Mouse (Mus musculus) testis, adult 2 months (tissue): ENCODE results near the gene Gpatch2. TPM values are rescaled to one million over a fixed set of nuclear protein-coding genes. Genes with fewer than 3 reads are reported as not detected.
A peak's percentile ranks its signal among the peaks of the same experiment; 100 is the strongest.

ENCODE experiments used
- H3K27ac ChIP-seq: fragments of 200-500 bp; 2 replicates; pipeline ENCODE4 v1.5.1; 2012; ENCODE audit warnings: low read depth, low read length; ENCODE audit not compliant: control insufficient read depth, insufficient read depth
- H3K27me3 ChIP-seq: fragments of 200-500 bp; 2 replicates; pipeline ENCODE4 v1.6.1; 2012; ENCODE audit warnings: mild to moderate bottlenecking, low read length, moderate library complexity; ENCODE audit not compliant: control insufficient read depth, insufficient read depth
- H3K36me3 ChIP-seq: fragments of 200-500 bp; 2 replicates; pipeline ENCODE4 v1.6.1; 2012; ENCODE audit warnings: mild to moderate bottlenecking, low read length; ENCODE audit not compliant: control insufficient read depth, insufficient read depth
- H3K4me1 ChIP-seq: fragments of 200-500 bp; 2 replicates; pipeline ENCODE4 v1.6.1; 2012; ENCODE audit warnings: low read length; ENCODE audit not compliant: control insufficient read depth, insufficient read depth
- H3K4me3 ChIP-seq: fragments of 200-500 bp; 2 replicates; pipeline ENCODE4 v1.5.1; 2012; ENCODE audit warnings: low read depth, mild to moderate bottlenecking, low read length, moderate library complexity, mixed read lengths; ENCODE audit not compliant: control insufficient read depth
- CTCF ChIP-seq: fragments of 200-500 bp; IDR thresholded peaks from 2 replicates; pipeline ENCODE4 v1.5.1; 2012; ENCODE audit warnings: low read depth, mild to moderate bottlenecking, inconsistent platforms, low read length, moderate library complexity; ENCODE audit not compliant: control insufficient read depth, insufficient read depth, insufficient replicate concordance
- POLR2A ChIP-seq: fragments of 200-500 bp; IDR thresholded peaks from 2 replicates; pipeline ENCODE4 v1.6.1; 2012; ENCODE audit warnings: low read depth, mild to moderate bottlenecking, inconsistent platforms, low read length, moderate library complexity; ENCODE audit not compliant: control insufficient read depth
- polyA plus RNA-seq: library from polyadenylated mRNA; depleted of rRNA; stranded (reverse); fragments of >200 nt; gene quantifications from 2 replicates; pipeline ENCODE4 v1.2.3, GENCODE M21; 2012

Gpatch2 gene
- polyA plus RNA-seq, 1 experiment: 31.9 TPM

DNA sequence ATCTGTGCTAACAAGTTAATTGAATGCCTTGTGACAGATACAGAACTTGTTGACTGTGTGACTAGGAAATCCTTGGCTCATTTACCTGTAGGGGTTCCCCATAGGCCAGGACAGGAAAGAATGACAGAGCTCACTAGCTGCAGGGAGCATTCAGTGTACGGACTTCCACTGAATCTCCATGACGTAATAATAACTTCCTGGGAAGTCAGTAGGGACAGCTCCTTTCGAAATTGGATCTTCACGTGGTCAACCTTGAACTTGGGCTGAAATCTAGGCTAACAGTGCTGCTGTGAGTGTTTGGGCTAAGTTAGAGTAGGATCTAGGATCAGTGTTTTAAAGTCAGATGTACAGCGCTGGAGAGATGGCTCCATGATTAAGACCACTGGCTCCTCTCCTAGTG is 29.4 kb downstream of the Gpatch2 start:
- Histone ChIP-seq H3K27me3 (no peaks in the 10 kb centered on the region), H3K36me3 (no peaks in the 10 kb centered on the region; the same call in 1 of the 2 replicates)
- no peak for TF ChIP-seq POLR2A
- TF ChIP-seq CTCF: no peak

DNA sequence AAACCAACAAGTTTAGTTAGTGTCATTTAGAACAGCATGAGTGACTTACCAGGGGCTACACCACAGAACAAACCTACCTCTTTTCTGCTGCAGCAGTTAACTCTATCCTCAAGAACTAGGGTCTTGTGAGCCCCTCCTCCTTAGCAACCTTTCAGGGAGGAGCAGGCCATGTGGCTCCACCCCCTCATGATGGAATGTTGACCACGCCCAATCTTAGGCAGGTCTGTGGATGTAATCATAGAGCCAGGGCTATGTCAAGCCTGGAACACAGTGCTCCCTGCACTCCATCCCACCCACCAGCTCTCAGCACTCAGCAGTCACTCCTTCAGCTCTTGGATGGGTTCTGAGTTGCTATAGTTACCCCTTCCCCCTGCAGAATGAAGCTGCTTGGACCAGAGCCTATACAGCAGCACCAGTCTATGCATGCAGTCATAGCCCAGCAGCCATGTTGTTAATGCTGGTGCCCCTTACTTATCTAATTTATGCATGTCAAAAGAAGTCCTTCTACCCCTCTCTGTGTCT is 35.5 kb downstream of the Gpatch2 start:
- peak; percentile 26; the same call in 1 of the 2 replicates for TF ChIP-seq POLR2A
- TF ChIP-seq CTCF: no peak
- Histone ChIP-seq H3K27me3 (no peaks in the 10 kb centered on the region), H3K27ac (no peak overlapping the region), H3K36me3 (no peaks in the 10 kb centered on the region; the same call in 1 of the 2 replicates), H3K4me1 (no peaks in the 10 kb centered on the region), H3K4me3 (no peak overlapping the region)

More for the DNA sequence above, 29.4 kb downstream of the Gpatch2 start:
- H3K4me1 ChIP-seq: no peaks in the 10 kb centered on the region
- H3K27ac ChIP-seq: no peak overlapping the region
- no peak overlapping the region for H3K4me3 ChIP-seq

DNA sequence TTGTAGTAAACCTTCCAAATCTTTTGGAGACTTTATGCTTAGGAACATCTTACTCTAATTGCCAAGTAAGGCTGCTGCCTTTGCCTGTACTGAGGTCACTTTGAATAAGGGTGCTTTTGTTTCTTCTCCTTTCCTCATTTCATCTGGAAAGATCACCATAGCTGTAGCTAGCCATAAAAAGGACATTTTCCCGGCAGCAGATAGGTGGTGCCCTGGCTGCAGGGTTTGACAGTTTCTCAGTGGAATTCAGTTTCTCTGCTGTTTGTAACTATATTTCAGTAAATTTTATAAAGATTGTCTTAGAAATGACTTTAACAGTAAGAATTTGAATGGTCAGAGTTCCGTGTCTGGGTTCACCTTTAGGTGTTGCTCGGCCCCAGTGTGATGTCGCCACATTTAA is 43.4 kb downstream of the Gpatch2 start:
- Histone ChIP-seq H3K4me1 (no peaks in the 10 kb centered on the region), H3K27ac (no peak overlapping the region)
- no peak for TF ChIP-seq POLR2A

DNA sequence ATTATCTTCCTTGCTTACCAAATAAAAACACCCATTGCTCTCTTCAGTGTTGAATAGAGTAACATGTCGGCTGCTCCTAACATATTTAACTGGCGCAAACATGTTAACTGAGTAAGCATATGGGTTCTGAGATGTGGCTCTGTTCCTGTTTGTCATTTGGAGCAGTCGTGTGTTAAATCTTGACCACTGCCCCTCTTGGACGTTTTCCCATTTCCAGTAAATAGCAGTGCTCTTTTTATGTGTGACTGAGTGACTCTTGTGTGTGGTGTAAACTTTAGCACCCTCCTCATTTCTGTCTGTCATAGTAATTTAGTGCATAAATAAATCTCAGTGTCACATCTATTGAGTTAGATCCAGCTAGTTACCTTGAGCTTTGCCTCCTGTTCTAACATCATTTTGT is 52.3 kb downstream of the Gpatch2 start:
- no peak overlapping the region for H3K4me3 ChIP-seq
- H3K27ac ChIP-seq: no peak overlapping the region
- TF ChIP-seq POLR2A: no peak
- TF ChIP-seq CTCF: no peak
- H3K27me3 ChIP-seq: no peaks in the 10 kb centered on the region
- H3K4me1 ChIP-seq: no peaks in the 10 kb centered on the region
- H3K36me3 ChIP-seq: no peaks in the 10 kb centered on the region

More for the DNA sequence above, 43.4 kb downstream of the Gpatch2 start:
- H3K36me3 ChIP-seq: no peaks in the 10 kb centered on the region
- H3K4me3 ChIP-seq: no peak overlapping the region
- H3K27me3 ChIP-seq: no peaks in the 10 kb centered on the region

DNA sequence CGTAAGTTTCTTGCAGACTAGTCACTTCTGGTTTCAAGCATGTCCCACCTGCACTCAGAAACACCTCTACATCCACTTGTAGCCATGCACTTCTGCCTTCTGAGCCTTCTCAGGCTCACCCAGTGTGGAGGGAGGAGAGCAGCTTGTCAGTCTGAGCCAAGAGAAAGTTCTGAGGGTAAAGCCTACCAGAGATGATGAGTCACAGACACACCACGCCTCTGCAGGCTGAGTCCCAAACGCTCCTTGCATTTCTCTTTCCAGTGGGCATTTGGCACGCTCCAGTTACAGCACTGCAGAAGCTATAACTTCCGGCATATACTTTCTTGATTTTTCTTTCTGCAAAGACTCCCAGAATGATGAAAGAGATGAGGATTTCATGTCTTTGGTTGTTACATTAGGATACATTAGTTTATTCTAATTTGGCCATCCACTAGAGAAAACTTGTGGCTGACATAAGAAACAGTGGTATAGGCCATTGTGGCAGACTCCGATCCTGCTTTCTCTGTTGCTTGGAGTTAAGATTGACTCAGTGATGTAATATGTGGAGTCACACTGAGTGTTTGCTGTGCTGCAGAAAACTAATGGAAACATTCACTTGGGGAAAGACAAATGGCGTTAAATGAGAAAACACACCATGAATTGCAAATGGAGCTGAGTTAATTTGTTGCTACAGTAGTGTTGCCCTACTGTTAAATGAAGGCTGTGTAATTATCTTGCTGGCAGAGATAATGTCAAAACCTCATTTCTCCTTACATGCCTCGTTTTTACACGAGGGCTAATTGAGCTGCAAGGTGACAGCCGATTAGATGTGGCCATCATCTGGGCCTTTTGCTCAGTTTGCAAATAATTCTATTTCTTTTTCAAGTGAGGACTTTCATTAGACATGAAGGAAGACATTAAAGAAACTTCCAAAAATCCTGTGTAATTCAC is 55.3 kb downstream of the Gpatch2 start:
- no peak for TF ChIP-seq CTCF
- no peak for TF ChIP-seq POLR2A
- Histone ChIP-seq H3K27me3 (no peaks in the 10 kb centered on the region), H3K4me1 (no peaks in the 10 kb centered on the region), H3K36me3 (no peaks in the 10 kb centered on the region), H3K27ac (no peak overlapping the region), H3K4me3 (no peak overlapping the region)

DNA sequence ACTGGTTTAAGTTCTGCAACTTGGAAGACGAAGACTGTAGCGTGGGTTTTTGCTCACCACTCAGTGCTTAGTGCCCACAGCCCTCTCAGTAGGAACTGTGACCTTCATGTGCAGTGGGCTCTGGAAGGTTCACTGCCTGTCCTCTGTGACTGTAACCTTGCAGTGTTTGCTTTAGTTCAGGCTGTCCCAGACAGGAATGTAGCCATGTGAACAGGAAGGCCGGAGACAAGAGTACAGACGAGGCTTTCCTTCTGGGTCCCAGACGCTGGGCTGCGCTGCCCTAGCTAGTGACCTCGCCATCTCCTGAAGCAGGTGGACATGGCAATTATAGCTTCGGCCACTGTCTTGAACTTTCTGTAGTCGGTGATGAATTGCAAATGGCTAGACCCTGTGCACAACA is 62.0 kb downstream of the Gpatch2 start:
- Histone ChIP-seq H3K27ac (no peak overlapping the region), H3K4me3 (no peak overlapping the region), H3K27me3 (no peaks in the 10 kb centered on the region), H3K36me3 (no peaks in the 10 kb centered on the region), H3K4me1 (no peaks in the 10 kb centered on the region)
- TF ChIP-seq POLR2A: no peak
- no peak for TF ChIP-seq CTCF

DNA sequence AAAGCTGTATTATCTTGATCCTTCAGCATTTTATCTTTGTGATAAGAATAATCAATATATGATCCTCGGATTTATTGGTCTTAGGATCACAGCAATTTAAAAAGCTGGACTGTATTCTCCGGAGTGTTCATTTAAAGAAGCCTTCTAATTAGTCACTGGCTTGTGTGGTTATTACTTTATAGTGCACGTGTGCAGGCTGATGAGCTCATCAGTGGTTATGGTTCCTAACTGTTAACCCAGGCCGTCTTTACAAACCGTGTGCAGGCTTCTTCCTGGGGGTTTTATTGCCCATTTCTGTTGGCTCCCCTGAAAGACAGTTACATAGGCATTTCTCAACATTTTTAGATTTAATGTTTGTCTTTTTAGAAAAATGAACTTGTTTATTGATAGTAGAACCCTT is 63.2 kb downstream of the Gpatch2 start:
- H3K27ac ChIP-seq: no peak overlapping the region
- no peak for TF ChIP-seq CTCF
- TF ChIP-seq POLR2A: no peak
- no peaks in the 10 kb centered on the region for H3K27me3 ChIP-seq
- no peak overlapping the region for H3K4me3 ChIP-seq
- no peaks in the 10 kb centered on the region for H3K4me1 ChIP-seq
- H3K36me3 ChIP-seq: no peaks in the 10 kb centered on the region

DNA sequence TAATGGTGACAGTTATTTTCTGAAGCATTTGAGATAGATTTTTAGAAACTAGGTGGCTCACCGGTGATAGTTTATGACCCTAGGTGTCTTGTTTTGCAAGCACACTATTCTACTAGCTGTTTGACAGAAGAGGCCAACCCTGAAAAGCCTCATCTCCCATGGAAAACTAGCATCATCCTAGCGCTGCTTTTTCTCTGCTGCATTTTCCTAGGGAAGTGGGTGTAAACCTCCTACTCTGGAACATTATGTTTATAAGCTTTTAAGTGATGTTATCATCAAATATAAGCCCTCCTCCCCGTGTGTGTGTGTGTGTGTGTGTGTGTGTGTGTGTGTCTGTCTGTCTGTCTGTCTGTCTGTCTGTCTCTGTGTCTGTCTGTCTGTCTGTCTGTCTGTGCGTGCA is 64.5 kb downstream of the Gpatch2 start:
- Histone ChIP-seq H3K27ac (no peak overlapping the region), H3K4me3 (no peak overlapping the region), H3K36me3 (no peaks in the 10 kb centered on the region), H3K4me1 (no peaks in the 10 kb centered on the region), H3K27me3 (no peaks in the 10 kb centered on the region)
- TF ChIP-seq POLR2A (no peak), CTCF (no peak)
